Mouse (Mus musculus): ENCODE measurements around the gene Elmod3. TPM values are rescaled to one million over a fixed set of nuclear protein-coding genes. Genes with fewer than 3 reads are reported as not detected.
A peak's percentile ranks its signal among the peaks of the same experiment; 100 is the strongest.

Elmod3 gene
- total RNA-seq, 2 experiments from 2014 or later = 15.7 to 16.0 TPM

DNA sequence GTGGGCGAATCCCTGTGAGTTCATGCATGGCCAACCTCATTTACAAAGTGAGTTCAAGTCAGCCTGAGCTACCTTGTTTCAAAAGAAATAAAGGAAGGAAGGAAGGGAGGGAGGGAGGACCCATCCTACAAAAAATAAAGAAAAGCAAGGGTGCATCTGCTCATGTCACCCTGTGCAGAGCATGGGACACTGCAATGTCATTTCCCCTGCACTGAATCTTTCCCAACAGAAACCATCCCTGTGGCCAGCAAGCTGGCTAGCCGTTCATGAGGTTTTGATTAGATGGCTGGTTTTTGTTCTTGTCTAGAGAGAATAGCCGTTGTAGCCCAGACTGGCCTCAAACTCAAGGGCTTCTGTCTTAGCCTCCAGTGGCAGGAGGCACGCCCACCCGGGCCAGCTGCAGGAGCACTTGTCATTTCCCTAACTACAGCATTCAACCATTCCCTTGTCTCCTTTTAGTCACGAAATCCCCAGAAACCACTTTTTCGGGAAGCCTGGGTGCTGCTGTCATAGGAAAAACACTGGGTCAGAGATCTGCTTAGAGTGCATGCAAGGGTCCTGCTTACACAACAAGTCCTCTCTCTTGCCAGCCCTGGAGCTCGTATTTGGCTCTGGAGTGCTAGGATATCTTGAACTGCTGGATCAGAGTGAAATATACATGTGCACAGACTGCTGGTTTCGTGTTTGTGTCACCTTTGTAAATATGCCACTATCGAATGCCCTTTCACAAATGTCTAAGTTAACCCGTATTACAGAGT lies 16.4 kb downstream of the Elmod3 start:
- no peak for DNase-seq
- intact Hi-C loops (cut with DNase I) = no loop called here

DNA sequence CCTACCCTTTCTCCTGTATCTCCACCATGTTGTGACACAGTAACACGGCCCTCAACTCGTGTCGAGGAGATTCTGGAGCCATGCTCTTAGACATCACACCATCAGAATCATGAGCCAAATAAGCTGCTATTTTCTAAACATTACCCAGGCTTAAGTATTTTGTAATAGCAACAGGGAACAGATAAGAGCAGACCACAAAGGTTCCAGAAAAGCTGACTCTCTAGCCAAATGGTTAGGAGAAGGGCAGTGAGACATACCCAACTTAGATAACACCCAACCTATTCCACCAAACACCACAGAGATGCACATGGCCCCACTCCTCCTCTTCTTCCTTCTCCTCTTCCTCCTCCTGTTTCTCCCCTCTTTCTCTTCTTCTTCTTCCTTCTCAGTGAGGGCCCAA lies 22.2 kb downstream of the Elmod3 start:
- intact Hi-C loops (cut with DNase I) = no loop called here
- DNase-seq = no peak

DNA sequence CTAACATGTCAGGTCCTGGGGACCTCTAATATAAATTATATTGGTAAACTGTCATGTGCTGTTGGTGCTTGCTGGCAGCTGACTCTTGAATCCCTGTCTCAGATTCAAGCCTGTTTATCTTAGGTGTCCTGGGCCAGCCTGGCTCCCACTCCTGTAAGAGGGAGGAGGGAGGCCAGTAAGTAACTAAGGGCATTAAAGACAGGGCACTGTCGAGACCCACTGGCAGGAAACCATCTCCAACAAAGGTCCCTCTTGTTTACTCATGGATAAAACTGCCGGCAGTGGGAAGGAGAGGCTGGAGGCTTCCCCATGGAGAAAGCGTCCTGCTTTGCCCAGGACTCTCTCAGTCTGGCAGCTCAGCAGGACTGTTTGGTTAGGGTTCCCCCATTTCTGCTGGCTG lies 26.4 kb downstream of the Elmod3 start:
- DNase-seq = no peak
- intact Hi-C loops (cut with DNase I) = no loop called here

- intact Hi-C loops (cut with DNase I) = no loop called here
- peak; percentile 59 to 70 for DNase-seq
Measured at GRCm38 (mm10) chr6:72570644-72571397, 27.4 kb downstream of the Elmod3 start.

GRCm38 (mm10) chr6:72568736-72569135 lies 29.5 kb downstream of the Elmod3 start:
- intact Hi-C loops (cut with DNase I) = no loop called here

DNA sequence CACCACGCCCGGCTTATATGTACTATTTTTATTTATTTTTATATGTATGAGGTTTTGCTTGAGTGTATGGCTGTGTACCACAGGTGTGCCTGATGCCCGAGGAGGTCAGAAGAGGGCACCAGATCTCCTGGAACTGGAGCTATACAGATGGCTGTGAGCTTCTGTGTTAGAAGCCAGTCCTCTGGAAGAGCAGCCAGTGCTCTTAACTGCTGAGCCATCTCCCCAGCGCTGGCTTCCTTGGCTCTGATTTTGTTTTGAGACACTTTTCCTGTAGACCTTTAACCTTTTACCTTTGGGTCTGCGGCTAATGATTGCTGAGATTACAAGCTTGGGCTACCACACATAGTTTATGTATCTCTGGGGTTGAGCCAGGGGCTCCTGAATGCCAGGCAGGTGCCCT lies 30.7 kb downstream of the Elmod3 start:
- intact Hi-C loops (cut with DNase I) = no loop called here
- DNase-seq = peak in 1 of 2 experiments; percentile 34

More at GRCm38 (mm10) chr6:72568736-72569135, 29.5 kb downstream of the Elmod3 start:
- DNase-seq = peak in 1 of 2 experiments; percentile 31

DNA sequence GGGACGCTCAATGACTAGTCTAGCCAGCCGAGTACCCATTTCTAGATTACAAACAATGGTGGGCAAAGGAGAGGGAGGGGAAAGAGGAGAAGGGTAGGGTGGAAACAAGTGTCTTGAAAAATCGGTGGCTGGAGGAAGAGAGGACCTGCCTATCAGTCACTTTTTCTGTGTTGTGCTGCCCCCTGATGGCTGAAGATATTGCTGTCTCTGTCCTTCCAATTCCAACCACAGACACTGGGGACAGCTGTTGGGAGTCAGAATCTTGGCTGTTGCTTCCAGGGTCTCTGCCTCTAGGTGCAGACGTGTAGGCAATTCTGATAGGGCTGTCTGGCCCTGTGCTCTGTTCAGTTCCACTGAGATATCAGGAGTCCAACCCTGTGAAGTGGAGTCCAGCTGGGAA lies 32.2 kb downstream of the Elmod3 start:
- peak; percentile 93 to 97 for DNase-seq
- intact Hi-C loops (cut with DNase I) = loop anchor here (1.0 kb wide), 3 partner anchors 31 to 159 kb away; no protein-coding TSS in a partner anchor

- DNase-seq = no peak
- intact Hi-C loops (cut with DNase I) = no loop called here
Measured at GRCm38 (mm10) chr6:72565506-72565905, 32.7 kb downstream of the Elmod3 start.

GRCm38 (mm10) chr6:72562894-72563293 lies 35.3 kb downstream of the Elmod3 start:
- intact Hi-C loops (cut with DNase I) = no loop called here
- DNase-seq = no peak

- intact Hi-C loops (cut with DNase I) = no loop called here
- DNase-seq = no peak
Measured at GRCm38 (mm10) chr6:72562486-72562885, 35.7 kb downstream of the Elmod3 start.

- intact Hi-C loops (cut with DNase I) = no loop called here
- DNase-seq = no peak
Measured at GRCm38 (mm10) chr6:72560801-72561200, 37.4 kb downstream of the Elmod3 start.

GRCm38 (mm10) chr6:72553079-72553412 lies 45.2 kb downstream of the Elmod3 start:
- DNase-seq = no peak
- intact Hi-C loops (cut with DNase I) = loop anchor here (2.0 kb wide), 1 partner anchor 16 kb away; no protein-coding TSS in a partner anchor

DNA sequence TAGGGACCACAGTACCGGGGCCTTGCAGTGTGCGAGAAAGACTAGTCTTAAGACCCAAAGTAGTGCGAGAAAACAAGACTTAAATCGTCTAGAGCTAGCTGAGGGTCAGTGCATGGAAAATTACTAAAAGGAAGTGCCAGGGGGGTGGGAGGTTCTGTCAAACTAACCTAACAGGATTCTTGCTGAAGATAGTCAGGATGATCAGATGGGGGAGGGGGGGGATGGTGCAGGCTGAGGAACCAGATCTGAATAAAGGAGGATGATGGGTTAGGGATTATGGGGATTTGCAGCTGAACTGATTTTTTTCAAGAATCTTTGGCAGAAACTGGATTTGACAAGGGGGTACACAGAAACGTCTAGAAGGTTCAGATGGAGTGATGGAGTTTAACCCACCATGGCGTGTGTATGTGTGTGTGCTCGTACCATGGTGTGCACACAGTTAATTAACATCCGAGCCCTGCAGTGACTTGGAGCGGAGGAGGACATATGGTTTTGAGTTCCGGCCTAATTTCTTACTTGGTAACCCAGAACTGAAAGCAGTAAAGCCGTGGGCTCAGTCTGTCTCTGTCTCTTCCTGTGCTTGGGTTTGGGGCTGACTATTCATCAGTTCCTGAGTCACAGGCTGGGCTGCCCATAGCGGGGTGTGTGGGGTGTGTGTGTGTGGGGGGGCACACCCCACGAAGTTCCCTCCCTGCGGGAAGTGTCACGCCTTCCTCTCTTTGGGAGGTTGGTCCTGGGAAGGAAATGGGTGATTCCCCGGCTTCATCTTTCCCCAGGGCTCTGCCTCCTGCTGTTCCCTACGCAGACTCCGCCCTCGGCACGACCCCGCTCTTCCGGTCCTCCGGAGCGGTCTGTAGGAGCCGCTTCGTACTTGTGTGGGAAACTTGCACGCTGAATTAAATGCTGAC lies 45.8 kb downstream of the Elmod3 start:
- intact Hi-C loops (cut with DNase I) = loop anchor here (2.0 kb wide), 1 partner anchor 16 kb away; no protein-coding TSS in a partner anchor

GRCm38 (mm10) chr6:72550503-72551100 lies 47.6 kb downstream of the Elmod3 start:
- intact Hi-C loops (cut with DNase I) = no loop called here

More for the DNA sequence above, 45.8 kb downstream of the Elmod3 start:
- peak; percentile 77 to 78 for DNase-seq

DNA sequence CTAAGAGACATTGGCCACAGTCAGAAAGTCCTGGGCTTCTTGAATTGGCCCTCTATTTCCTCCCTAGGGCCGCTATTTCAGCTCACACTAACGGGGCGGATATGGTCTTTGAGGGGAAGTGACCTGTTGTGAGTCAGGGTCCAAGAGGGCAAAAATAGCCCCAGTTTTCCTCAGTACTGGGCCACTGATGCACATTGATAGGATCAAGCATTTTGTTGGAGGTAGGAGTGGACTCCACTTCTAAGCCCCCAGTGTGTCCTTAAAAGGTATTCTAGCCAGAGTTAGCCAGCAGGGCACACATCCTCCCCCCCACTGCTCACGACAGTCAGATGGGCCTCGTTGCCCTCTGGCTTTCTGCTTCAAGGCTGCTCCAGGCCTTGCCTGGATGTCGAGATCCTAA lies 48.2 kb downstream of the Elmod3 start:
- DNase-seq = no peak

More at GRCm38 (mm10) chr6:72550503-72551100, 47.6 kb downstream of the Elmod3 start:
- no peak for DNase-seq

DNA sequence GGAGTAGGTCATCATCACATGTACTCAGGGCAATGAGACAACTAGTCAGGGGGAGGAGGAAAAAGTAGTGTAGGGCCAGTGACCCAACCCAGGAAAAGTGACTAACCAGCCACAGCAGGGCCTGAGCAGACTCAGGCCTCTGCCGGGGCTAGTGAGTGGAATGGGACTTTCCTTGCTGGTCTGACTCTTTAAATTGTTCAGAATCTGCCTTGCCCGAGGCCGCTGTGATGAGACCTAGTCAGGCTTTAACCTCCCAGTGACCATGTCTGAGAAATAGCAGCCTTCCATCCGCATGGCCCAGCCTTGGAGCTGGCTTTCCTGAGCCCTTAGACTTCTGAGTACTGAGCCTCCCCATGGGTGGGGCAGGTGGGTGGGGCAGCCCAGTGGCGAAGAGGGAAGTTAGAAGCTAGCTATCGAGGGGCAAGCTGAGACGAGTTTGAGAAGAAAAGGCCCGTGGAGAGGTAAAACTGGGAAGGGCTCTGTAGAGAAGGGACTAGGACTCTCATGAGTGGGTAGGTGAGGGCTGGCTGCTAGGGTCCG lies 49.1 kb downstream of the Elmod3 start:
- intact Hi-C loops (cut with DNase I) = no loop called here
- peak in 1 of 2 experiments; percentile 54 for DNase-seq

More for the DNA sequence above, 48.2 kb downstream of the Elmod3 start:
- intact Hi-C loops (cut with DNase I) = no loop called here

GRCm38 (mm10) chr6:72547862-72548261 lies 50.4 kb downstream of the Elmod3 start:
- intact Hi-C loops (cut with DNase I) = no loop called here

GRCm38 (mm10) chr6:72547121-72547520 lies 51.1 kb downstream of the Elmod3 start:
- intact Hi-C loops (cut with DNase I) = no loop called here
- DNase-seq = no peak

More at GRCm38 (mm10) chr6:72547862-72548261, 50.4 kb downstream of the Elmod3 start:
- DNase-seq = no peak

DNA sequence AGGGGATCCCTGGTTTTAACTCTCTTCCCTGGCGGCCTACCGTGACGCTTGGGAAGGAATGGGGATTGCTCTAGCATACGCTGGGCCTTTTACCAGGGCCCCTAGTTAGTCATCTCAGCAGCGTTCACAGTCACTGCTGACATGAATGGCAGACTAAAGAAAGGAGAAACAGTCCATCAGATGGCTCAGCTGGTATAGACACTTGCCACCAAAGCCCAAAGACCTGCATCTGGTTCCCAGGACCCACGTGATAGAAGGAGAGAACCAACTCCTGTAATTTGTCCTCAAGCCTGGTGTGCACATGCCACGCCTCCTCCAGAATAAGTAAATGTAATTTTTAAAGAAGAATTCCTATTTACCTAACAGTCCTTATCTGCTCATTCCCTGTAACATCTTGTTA lies 52.8 kb downstream of the Elmod3 start:
- intact Hi-C loops (cut with DNase I) = no loop called here
- no peak for DNase-seq
